Mouse (Mus musculus) midbrain, embryonic 11.5 days (tissue): ENCODE measurements around the gene Smad1. TPM values are rescaled to one million over a fixed set of nuclear protein-coding genes. Genes with fewer than 3 reads are reported as not detected.

Experiments used
- ATAC-seq: fragments of 200-750 bp; cut with Nextera tagmentation; 2 replicates; pipeline ENCODE4 v1.8.0; 2017; ENCODE audit warnings: moderate TSS enrichment, moderate library complexity; ENCODE audit not compliant: low FRiP score
- DNase-seq: peaks from one replicate; pipeline ENCODE4 v3.0.0; 2015; ENCODE audit warnings: low spot score; ENCODE audit errors: missing footprints
- H3K27ac ChIP-seq: fragments of 300-500 bp; sonication (generic); 2 replicates; pipeline ENCODE4 v1.5.1; 2014; ENCODE audit warnings: low read depth, low read length
- H3K27me3 ChIP-seq: fragments of 300-500 bp; sonication (generic); 2 replicates; pipeline ENCODE4 v1.6.1; 2014; ENCODE audit warnings: mild to moderate bottlenecking, low read length, moderate library complexity, mixed read lengths; ENCODE audit not compliant: control insufficient read depth, insufficient read depth
- H3K36me3 ChIP-seq: fragments of 300-500 bp; sonication (generic); 2 replicates; pipeline ENCODE4 v1.6.1; 2014; ENCODE audit warnings: mild to moderate bottlenecking, low read length, moderate library complexity, mixed read lengths; ENCODE audit not compliant: control insufficient read depth, insufficient read depth
- H3K4me1 ChIP-seq: fragments of 300-500 bp; sonication (generic); 2 replicates; pipeline ENCODE4 v1.6.1; 2014; ENCODE audit warnings: low read length; ENCODE audit not compliant: control insufficient read depth, insufficient read depth
- H3K4me2 ChIP-seq: fragments of 300-500 bp; sonication (generic); 2 replicates; pipeline ENCODE4 v1.6.1; 2014; ENCODE audit warnings: mild to moderate bottlenecking, moderate library complexity
- H3K4me3 ChIP-seq: fragments of 300-500 bp; sonication (generic); 2 replicates; pipeline ENCODE4 v1.5.1; 2014; ENCODE audit warnings: low read depth, low read length
- H3K9ac ChIP-seq: fragments of 300-500 bp; sonication (generic); 2 replicates; pipeline ENCODE4 v1.6.1; 2014; ENCODE audit warnings: low read length
- H3K9me3 ChIP-seq: fragments of 300-500 bp; sonication (generic); 2 replicates; pipeline ENCODE4 v1.6.1; 2016; ENCODE audit warnings: low read length; ENCODE audit not compliant: control insufficient read depth
- WGBS: fragments of 180-500 bp; shearing (Covaris S2); extraction: QIAGEN DNeasy Blood & Tissue Kit; methylation state at CpG from one replicate; pipeline ENCODE4 v1.1.7; 2014; 5-methylcytosine and 5-hydroxymethylcytosine counted together
- polyA plus RNA-seq: library from polyadenylated mRNA; unstranded; fragments of >200 nt; fragmentation: Nextera tagmentation; extraction: Ambion mirVana; gene quantifications from 2 replicates; pipeline ENCODE4 v1.2.1, GENCODE M21; 2014

Smad1 gene
- polyA plus RNA-seq, 1 experiment from 2014 or later: 55.5 TPM

- H3K4me1 ChIP-seq: peaks cover under 1% of the 10 kb centered on the region
- H3K9me3 ChIP-seq: no peaks in the 10 kb centered on the region
- no peak overlapping the region for H3K4me3 ChIP-seq
- DNase-seq (no peak), ATAC-seq (no peak)
- no peaks in the 10 kb centered on the region for H3K27me3 ChIP-seq
- peaks cover 15% of the 10 kb centered on the region for H3K36me3 ChIP-seq
- H3K9ac ChIP-seq: no peak overlapping the region
- 72% methylated on average over 3 of the region's 3 CpGs for WGBS
- H3K4me2 ChIP-seq: no peak overlapping the region
- H3K27ac ChIP-seq: no peak overlapping the region
Observed at GRCm38 (mm10) chr8:79350805-79351204, 48.5 kb downstream of the Smad1 start.

GRCm38 (mm10) chr8:79350094-79350593 lies 49.2 kb downstream of the Smad1 start:
- Histone ChIP-seq H3K4me2 (no peak overlapping the region), H3K27ac (no peak overlapping the region), H3K4me3 (no peak overlapping the region), H3K9ac (no peak overlapping the region), H3K4me1 (no peaks in the 10 kb centered on the region), H3K27me3 (no peaks in the 10 kb centered on the region), H3K9me3 (no peaks in the 10 kb centered on the region), H3K36me3 (peaks cover 15% of the 10 kb centered on the region)
- ATAC-seq (0 out of 2 replicates have a peak, but pooled peaks have one; percentile 42), DNase-seq (no peak)
- WGBS: 66% methylated on average over 6 of the region's 6 CpGs

- H3K9me3 ChIP-seq: no peaks in the 10 kb centered on the region
- no peak overlapping the region for H3K4me2 ChIP-seq
- H3K9ac ChIP-seq: no peak overlapping the region
- DNase-seq (no peak), ATAC-seq (no peak)
- WGBS: 94% methylated on average over 10 of the region's 10 CpGs
- H3K4me1 ChIP-seq: no peaks in the 10 kb centered on the region
- H3K4me3 ChIP-seq: no peak overlapping the region
- H3K36me3 ChIP-seq: peaks cover 19% of the 10 kb centered on the region
- no peaks in the 10 kb centered on the region for H3K27me3 ChIP-seq
- no peak overlapping the region for H3K27ac ChIP-seq
Observed at GRCm38 (mm10) chr8:79346414-79346813, 52.9 kb downstream of the Smad1 start.

- H3K36me3 ChIP-seq: peaks cover 20% of the 10 kb centered on the region
- no peaks in the 10 kb centered on the region for H3K27me3 ChIP-seq
- no peak overlapping the region for H3K4me3 ChIP-seq
- ATAC-seq (no peak), DNase-seq (no peak)
- no peak overlapping the region for H3K27ac ChIP-seq
- H3K4me1 ChIP-seq: no peaks in the 10 kb centered on the region
- WGBS: 93% methylated on average over 6 of the region's 6 CpGs
- no peaks in the 10 kb centered on the region for H3K9me3 ChIP-seq
- no peak overlapping the region for H3K9ac ChIP-seq
- no peak overlapping the region for H3K4me2 ChIP-seq
Observed at GRCm38 (mm10) chr8:79345856-79346255, 53.5 kb downstream of the Smad1 start.

GRCm38 (mm10) chr8:79341236-79341635 lies 58.1 kb downstream of the Smad1 start:
- Histone ChIP-seq H3K4me2 (no peak overlapping the region), H3K36me3 (peaks cover 34% of the 10 kb centered on the region), H3K27me3 (no peaks in the 10 kb centered on the region), H3K4me3 (no peak overlapping the region), H3K27ac (no peak overlapping the region), H3K9me3 (no peaks in the 10 kb centered on the region), H3K9ac (no peak overlapping the region), H3K4me1 (no peaks in the 10 kb centered on the region)
- WGBS: 93% methylated on average over 8 of the region's 8 CpGs
- peak; percentile 60 for DNase-seq
- ATAC-seq: no peak

- no peaks in the 10 kb centered on the region for H3K27me3 ChIP-seq
- no peaks in the 10 kb centered on the region for H3K9me3 ChIP-seq
- no peak for ATAC-seq
- no peak for DNase-seq
- H3K4me2 ChIP-seq: no peak overlapping the region
- no peaks in the 10 kb centered on the region for H3K4me1 ChIP-seq
- H3K36me3 ChIP-seq: peaks cover 34% of the 10 kb centered on the region
- H3K9ac ChIP-seq: no peak overlapping the region
- no peak overlapping the region for H3K4me3 ChIP-seq
- no peak overlapping the region for H3K27ac ChIP-seq
- 78% methylated on average over 9 of the region's 9 CpGs for WGBS
Observed at GRCm38 (mm10) chr8:79339555-79339954, 59.8 kb downstream of the Smad1 start.

- ATAC-seq: no peak
- no peak overlapping the region for H3K9ac ChIP-seq
- H3K27ac ChIP-seq: no peak overlapping the region
- H3K4me2 ChIP-seq: no peak overlapping the region
- H3K27me3 ChIP-seq: no peaks in the 10 kb centered on the region
- DNase-seq: no peak
- no peak overlapping the region for H3K4me3 ChIP-seq
- peaks cover 34% of the 10 kb centered on the region for H3K36me3 ChIP-seq
- WGBS: 92% methylated on average over 10 of the region's 10 CpGs
- H3K4me1 ChIP-seq: no peaks in the 10 kb centered on the region
- H3K9me3 ChIP-seq: no peaks in the 10 kb centered on the region
Observed at GRCm38 (mm10) chr8:79338619-79339018, 60.7 kb downstream of the Smad1 start.

- no peak overlapping the region for H3K27ac ChIP-seq
- WGBS: 88% methylated on average over 22 of the region's 22 CpGs
- no peak for ATAC-seq
- no peak overlapping the region for H3K4me2 ChIP-seq
- H3K27me3 ChIP-seq: no peaks in the 10 kb centered on the region
- DNase-seq: no peak
- H3K36me3 ChIP-seq: peaks cover 4% of the 10 kb centered on the region
- H3K9ac ChIP-seq: no peak overlapping the region
- no peaks in the 10 kb centered on the region for H3K9me3 ChIP-seq
- H3K4me3 ChIP-seq: no peak overlapping the region
- no peaks in the 10 kb centered on the region for H3K4me1 ChIP-seq
Observed at GRCm38 (mm10) chr8:79332109-79332900, 67.0 kb downstream of the Smad1 start.

GRCm38 (mm10) chr8:79331571-79331970 lies 67.7 kb downstream of the Smad1 start:
- ATAC-seq (no peak), DNase-seq (no peak)
- H3K4me3 ChIP-seq: no peak overlapping the region
- WGBS: 86% methylated on average over 2 of the region's 2 CpGs
- no peaks in the 10 kb centered on the region for H3K9me3 ChIP-seq
- H3K27me3 ChIP-seq: no peaks in the 10 kb centered on the region
- H3K4me1 ChIP-seq: no peaks in the 10 kb centered on the region
- H3K4me2 ChIP-seq: no peak overlapping the region
- H3K36me3 ChIP-seq: no peaks in the 10 kb centered on the region
- no peak overlapping the region for H3K27ac ChIP-seq
- H3K9ac ChIP-seq: no peak overlapping the region
